Mouse (Mus musculus): ENCODE measurements around the gene Arid3b.

GRCm38 (mm10) chr9:57766431-57766830 is 70.2 kb downstream of the Arid3b start:
- TF ChIP-seq CTCF (IDR thresholded peaks at IDR 0.05; ENCODE audit: low read depth) (no peak), EP300 (IDR thresholded peaks at IDR 0.05; ENCODE audit: low read depth) (no peak)

Data from liver, embryonic 14.5 days (tissue).